Mouse (Mus musculus): ENCODE results near the gene Hmga1b. TPM values are rescaled to one million over a fixed set of nuclear protein-coding genes. Genes with fewer than 3 reads are reported as not detected.
A peak's percentile ranks its signal among the peaks of the same experiment; 100 is the strongest.
"Not testable (repeated sequence)": the region's sequence is repeated elsewhere in the genome, so short reads cannot be mapped to it uniquely, and the experiment has no call there.

The Hmga1b gene
- 10 to 100 TPM; 29.5 to 31.9 TPM for total RNA-seq (2021)
- long read RNA-seq, experiment 1, transcript Hmga1b-201 (1 exons, 1,626 nt), result major isoform, 18 of 20 reads
- long read RNA-seq, experiment 1, partial matches to known transcripts, result 0 of 20 reads
- long read RNA-seq, experiment 1, other reads (novel, unspliced or antisense), result 2 of 20 reads
- long read RNA-seq, experiment 2, transcript Hmga1b-201 (1 exons, 1,626 nt), result major isoform, 31 of 31 reads
- long read RNA-seq, experiment 2, partial matches to known transcripts, result 0 of 31 reads
- long read RNA-seq, experiment 2, other reads (novel, unspliced or antisense), result 0 of 31 reads

DNA sequence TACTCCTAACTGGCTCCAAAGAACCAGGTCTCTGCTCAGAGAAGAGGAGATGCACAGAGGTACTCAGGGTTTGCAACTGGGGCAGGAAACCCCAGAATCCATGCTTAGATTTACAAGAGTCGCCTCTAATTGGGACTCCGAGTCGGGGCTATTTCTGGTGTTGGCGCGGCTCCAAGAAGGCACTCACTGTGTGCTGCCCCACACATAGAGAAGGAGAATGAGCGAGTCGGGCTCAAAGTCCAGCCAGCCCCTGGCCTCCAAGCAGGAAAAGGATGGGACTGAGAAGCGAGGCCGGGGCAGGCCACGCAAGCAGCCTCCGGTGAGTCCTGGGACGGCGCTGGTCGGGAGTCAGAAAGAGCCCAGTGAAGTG lies at the start of gene Hmga1b:
Hmga1b (plus strand) TSS at position 123 of the 370 bp plus-strand sequence.
- intact Hi-C loops (cut with DNase I); DNase-seq: not testable (repeated sequence)

DNA sequence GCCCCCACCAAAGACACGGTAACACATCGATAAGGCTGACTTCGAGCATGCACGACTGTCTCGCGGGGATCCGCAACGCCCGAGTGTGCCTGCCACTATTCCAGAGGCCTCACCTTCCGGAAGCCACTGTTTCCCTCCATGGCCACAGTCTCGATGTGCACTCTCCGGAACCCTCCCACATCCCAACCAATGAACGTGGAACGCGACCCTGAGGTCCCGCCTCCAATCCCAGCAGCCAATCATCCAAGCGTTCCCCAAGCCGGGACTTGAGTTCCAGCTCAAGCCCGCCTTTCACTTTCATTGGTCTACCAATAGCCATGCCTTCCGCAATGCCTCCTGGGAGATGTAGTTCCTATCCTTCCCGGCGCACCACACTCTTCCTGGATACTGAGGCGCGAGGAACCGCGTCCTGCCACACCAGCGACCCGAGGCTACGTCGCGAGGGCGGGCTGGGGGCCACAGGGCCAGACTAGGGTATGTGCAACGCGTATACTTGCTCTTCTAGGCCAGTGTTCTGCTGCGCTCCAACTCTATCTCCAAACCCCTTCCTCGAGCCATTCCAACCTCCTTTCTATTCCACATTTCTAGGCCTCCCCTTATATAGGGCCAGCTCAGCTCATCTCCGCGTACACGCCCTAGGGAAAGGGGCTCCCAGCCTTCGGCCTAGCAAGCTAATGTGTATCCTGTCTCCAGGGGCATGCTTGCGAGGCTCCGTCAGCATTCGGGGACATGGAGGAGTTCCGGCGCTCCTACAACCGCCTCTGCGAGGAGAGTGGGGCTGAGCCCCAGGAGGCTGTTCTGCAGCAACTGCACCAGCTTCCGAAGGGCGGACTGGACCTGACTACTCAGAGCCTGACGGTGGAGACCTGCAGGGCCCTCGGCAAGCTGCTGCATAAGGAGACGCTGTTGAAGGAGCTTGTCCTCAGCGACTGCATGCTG lies 48.7 kb upstream of the Hmga1b start, which contains the start of the genes Cenpx and Lrrc45:
Cenpx (minus strand) TSS at position 159 of the 939 bp plus-strand sequence.
Lrrc45 (plus strand) TSS at position 346 of the 939 bp plus-strand sequence.
- intact Hi-C loops (cut with DNase I), result loop anchor here (2.0 to 5.0 kb wide), 2 partner anchors 55 to 192 kb away; no protein-coding TSS in a partner anchor
- DNase-seq, result peak; percentile 92 to 95

DNA sequence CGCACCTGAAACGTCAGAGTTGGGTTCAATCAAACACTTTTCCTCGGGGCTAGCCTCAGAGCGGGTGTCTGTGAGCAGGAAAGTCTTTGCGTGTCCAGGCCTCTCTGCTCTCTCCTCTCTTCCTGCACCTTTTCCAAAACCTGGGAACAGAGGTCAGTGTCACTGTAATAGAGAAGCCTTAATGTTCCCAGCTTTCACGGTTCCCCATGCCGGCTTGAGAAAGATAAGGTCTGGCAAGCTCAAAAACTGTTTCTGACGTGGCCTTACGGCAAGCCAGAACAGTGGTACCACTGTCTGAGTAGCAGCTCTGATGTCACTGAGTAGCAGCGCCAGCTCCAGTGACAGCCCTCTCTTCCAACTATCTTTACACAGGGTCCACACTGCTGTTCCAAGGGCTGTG lies 48.0 kb upstream of the Hmga1b start:
- intact Hi-C loops (cut with DNase I), result loop anchor here (5.0 kb wide), 1 partner anchor 192 kb away; no protein-coding TSS in a partner anchor
- DNase-seq, result no peak

DNA sequence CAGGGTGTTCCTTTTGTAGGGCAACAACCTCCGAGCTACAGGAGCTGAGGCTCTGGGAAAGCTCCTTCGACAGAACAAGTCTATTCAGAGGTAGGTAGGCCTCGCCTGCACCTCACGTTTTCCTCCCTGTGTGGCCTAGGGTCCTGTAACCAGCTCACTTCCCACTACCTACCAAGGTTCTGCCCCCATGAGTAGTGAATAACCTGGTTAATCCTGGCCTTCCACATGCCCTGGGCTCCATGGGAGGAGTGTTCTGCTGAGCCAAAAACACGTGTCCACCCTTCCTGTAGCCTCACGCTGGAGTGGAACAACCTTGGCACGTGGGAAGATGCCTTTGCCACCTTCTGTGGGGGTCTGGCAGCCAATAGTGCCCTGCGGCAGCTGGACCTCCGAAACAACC lies 47.5 kb upstream of the Hmga1b start:
- DNase-seq, result no peak
- intact Hi-C loops (cut with DNase I), result no loop called here

DNA sequence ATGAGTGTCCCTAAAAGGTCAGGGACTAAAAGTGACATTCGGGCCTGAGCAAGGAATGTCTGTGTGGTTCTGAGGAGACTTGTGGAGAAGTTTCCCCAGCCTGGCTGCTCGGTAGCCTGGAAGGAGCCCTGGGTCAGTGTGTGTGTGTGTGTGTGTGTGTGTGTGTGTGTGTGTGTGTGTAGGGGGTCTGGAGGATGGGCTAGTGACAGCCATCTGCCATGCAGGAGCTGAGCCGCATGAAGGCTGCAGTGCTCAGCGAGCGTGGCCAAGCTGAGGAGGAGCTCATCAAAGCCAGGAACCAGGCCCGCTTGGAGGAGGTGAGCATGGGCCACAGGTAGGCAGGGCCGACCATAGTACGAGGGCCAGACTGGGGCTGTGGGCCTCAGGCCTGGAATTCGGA lies 43.4 kb upstream of the Hmga1b start:
- intact Hi-C loops (cut with DNase I), result no loop called here
- no peak for DNase-seq

DNA sequence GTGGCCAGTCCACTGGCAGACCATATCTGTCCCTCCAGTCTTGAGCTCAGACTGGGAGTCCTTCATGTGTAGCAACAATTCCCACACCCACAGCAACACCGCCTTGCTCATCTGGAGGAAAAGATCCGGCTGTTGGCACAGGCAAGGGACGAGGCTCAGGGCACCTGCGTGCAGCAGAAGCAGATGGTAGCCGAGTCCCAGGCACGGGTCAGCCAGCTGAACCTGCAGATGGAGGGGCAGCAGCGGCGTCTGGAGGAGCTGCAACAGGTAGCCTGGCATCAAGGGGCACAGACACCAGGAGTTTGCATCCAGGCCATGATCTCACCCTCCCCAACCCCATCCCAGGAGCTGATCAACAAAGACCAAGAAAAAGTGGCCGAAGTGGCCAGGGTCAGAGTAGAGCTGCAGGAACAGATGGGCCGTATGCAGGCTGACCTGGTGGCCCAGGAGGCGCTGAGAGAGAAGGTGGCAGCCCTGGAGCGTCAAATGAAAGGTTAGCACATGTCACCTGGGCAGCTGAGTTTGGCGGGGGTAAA lies 42.7 kb upstream of the Hmga1b start:
- intact Hi-C loops (cut with DNase I), result loop anchor here (2.0 kb wide), 1 partner anchor 55 kb away; no protein-coding TSS in a partner anchor

DNA sequence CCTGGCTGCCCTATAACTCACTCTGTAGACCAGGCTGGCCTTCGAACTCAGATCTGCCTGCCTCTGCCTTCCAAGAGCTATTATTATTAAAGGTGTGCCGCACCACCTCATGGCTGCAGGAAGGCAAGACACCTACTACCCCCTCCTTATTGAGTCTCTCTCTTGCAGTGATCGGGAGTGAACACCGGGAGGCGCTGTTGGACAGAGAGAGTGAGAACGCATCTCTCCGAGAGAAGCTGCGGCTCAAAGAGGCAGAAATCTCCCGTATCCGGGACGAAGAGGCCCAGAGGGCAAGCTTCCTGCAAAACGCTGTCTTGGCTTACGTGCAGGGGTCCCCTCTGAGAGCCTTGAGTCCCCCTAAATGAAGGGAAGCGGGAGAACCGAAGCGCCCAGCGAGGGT lies 42.1 kb upstream of the Hmga1b start:
- intact Hi-C loops (cut with DNase I), result loop anchor here (2.0 kb wide), 1 partner anchor 54 kb away; no protein-coding TSS in a partner anchor
- DNase-seq, result peak; percentile 87 to 88

More for the DNA sequence above, 42.7 kb upstream of the Hmga1b start:
- no peak for DNase-seq

DNA sequence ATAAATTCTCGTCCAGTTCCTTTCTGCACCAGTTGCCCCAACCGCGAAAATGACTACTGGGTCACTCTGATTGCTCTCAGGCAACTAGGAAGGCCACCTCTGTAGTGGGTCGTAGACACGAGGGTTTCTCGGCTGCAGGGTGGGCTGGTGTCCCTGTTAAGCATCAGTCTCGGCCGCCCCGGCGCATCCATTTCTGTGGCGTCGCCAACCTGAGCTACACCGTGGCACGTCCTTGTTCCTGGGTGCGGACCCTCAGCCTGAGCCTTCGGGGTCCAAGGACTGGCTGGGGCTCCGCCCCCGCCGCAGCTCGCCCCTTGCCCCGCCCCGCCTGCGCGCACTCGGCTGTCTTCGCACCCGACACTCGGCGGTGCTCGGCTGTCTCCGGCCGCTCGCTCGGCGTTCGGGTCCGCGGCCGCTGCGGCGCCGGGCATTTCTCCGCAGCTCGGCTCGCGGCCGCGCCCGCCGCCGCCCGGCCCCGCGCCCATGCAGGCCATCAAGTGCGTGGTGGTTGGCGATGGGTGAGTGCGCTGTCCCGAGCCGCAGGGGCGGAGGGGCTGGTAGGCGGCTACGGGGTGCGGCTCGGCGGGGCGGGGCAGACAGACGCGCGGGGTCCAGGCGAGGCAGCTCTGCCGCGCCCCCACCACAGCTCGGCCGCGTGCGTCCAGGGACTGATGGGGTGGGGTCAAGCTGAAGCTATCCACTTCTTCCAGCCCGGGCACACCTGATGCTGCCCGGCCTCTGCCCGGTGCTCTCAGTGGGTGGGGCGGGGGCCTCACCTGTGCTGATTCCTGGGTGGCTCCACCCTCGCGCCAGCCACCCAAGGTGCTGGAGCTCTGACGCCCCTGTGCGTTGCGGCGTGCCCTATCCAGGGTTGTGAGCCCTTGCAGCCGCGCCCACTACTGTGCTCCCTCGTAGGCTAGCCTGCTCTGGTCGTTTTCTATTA lies 41.2 kb upstream of the Hmga1b start, which contains the start of gene Rac3:
Rac3 (plus strand) TSS at position 347 of the 943 bp plus-strand sequence.
- intact Hi-C loops (cut with DNase I), result loop anchor here (2.0 kb wide), 1 partner anchor 53 kb away; no protein-coding TSS in a partner anchor
- peak in 1 of 2 experiments; percentile 46 for DNase-seq

DNA sequence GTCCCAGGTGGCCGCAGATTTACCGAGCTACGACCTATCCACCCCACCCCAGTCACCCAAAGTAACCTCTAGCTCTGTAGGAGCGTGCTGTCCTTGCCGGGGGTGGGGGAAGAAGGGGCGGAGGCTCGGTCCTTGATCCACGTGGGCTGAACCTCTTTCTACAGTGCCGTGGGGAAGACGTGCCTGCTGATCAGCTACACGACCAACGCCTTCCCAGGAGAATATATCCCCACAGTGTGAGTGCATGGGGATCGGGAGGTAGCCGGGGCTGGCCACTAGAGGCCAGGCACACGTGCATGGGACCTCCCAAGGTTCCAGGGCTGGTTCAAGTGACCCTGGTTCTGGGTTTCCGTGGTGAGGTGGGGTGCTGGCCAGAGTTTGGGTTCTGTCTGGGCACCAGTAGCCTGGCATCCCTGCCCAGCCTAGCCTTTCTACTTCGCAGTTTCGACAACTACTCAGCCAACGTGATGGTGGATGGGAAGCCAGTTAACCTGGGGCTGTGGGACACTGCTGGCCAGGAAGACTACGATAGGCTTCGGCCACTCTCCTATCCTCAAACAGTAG lies 40.4 kb upstream of the Hmga1b start:
- intact Hi-C loops (cut with DNase I), result no loop called here
- no peak for DNase-seq

DNA sequence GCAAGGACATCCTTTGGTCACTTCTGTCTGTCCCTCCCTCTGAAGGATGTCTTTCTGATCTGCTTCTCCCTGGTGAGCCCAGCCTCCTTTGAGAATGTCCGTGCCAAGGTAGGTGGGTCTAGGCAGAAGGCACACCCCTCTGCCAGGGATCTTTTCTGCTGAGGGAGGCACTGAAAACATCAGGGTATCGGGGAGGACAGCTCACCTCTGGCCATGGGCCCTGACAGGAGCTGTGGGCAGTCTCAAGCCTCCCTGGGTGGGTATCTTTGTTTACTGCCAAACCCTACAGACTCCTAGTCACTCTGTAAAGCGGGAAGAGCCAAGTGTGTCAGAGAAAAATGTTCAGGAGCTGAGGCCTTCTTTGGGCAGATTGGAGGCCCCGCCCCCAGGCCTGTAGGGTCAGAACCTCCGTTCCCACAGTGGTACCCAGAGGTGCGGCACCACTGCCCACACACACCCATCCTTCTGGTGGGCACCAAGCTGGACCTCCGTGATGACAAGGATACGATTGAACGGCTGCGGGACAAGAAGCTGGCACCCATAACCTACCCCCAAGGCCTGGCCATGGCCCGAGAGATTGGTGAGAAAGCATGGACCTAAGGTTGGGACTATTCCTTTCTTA lies 39.7 kb upstream of the Hmga1b start:
- no peak for DNase-seq
- intact Hi-C loops (cut with DNase I), result no loop called here

DNA sequence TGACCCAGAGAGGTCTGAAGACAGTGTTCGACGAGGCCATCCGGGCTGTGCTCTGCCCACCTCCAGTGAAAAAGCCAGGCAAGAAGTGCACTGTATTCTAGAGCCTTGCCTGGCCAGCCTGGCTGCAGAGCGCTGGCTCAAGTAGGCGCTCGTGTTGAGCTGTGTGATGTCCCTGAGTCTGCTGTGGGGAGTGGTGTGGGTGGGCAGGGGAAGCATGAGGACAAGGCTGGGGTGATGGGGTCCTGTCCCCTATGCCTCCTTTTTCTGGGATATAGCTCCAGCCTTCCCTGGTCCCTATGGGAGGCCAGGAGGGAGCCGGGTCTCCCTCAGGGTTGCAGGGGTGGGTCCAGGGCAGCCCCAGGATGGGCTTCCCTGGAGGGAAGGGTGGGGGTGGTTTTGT lies 39.1 kb upstream of the Hmga1b start:
- intact Hi-C loops (cut with DNase I), result no loop called here

DNA sequence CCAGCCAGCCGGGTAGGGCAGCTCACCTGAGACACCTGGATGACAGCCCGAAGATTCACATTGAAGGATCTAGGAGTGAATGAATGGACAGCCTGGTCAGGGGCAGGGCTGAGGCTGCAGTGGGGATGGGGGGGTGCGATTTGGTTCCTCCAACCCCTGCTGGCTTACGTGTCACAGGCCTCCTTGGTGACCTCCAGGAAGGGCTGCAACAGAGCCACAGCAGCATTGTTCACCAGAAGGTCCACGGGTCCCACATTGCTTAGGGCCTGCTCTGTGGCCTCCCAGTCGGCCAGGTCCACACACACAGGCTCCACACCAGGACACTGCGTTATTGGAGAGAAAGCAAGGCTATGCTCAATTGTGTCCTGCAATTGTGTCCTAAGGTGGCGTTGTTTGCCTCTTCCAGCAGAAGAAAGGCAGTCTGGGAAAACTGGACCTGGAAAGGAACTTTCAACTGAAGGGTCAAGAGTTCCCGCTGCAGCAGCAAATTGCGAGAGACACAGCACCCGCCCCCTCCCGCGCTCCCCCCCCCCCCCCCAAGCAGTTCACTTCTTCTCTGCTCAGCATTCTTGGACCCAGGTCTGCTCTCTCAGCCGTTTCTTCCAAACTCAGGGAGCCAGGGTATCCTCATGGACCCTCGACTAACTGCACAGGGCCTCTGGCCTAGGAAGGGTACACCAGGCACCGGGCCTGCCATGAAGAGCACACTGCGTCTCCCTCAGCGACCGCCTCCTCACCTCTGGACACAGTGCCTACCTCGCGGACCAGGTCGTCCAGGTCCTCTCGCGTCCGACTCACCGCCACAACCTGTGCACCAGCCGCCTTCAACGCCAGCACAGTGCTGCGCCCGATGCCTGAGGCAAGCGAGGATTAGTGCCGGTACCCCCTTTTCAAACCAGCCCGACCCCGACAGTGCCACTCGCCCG lies 36.1 kb upstream of the Hmga1b start:
- no peak for DNase-seq
- intact Hi-C loops (cut with DNase I), result no loop called here

More for the DNA sequence above, 39.1 kb upstream of the Hmga1b start:
- no peak for DNase-seq

DNA sequence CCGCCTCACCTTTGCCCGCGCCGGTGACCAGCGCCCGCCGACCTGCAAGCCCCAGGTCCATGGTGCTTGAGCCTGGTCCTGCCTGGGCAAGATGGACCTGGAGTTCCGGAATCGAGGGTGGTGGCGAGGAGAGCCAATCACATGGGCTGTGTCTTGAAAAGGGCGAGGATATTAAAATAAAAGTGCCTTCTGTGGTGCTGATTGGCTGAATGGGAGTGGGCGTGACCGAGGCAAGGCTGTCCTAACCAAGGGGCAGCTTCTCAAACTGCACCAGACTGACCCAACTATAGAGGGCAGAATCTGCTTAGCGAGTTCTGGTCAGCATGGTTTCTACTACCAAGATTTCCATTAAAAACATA lies 35.4 kb upstream of the Hmga1b start, which contains the start of gene Dcxr:
Dcxr (minus strand) TSS at position 113 of the 359 bp plus-strand sequence.
- intact Hi-C loops (cut with DNase I), result no loop called here
- DNase-seq, result peak; percentile 76 to 87

DNA sequence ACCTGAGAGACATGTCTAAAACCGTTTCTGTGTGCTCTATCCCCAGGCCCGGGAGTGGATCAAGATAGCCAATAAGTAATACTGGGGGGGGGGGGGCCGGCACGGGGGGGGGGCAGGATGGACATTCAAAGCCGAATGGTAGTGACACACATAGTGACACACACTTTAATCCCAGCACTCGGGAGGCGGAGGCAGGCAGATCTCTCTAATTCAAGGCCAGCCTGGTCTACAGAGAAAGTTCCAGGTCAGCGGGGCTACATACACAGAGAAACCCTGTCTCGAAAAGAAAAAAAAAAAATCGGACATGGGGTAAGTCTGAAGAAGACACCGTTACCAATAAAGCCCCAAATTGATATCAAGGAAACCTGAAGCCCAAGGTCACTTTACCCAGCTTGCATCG lies 35.0 kb upstream of the Hmga1b start:
- DNase-seq, result no peak
- intact Hi-C loops (cut with DNase I), result no loop called here

DNA sequence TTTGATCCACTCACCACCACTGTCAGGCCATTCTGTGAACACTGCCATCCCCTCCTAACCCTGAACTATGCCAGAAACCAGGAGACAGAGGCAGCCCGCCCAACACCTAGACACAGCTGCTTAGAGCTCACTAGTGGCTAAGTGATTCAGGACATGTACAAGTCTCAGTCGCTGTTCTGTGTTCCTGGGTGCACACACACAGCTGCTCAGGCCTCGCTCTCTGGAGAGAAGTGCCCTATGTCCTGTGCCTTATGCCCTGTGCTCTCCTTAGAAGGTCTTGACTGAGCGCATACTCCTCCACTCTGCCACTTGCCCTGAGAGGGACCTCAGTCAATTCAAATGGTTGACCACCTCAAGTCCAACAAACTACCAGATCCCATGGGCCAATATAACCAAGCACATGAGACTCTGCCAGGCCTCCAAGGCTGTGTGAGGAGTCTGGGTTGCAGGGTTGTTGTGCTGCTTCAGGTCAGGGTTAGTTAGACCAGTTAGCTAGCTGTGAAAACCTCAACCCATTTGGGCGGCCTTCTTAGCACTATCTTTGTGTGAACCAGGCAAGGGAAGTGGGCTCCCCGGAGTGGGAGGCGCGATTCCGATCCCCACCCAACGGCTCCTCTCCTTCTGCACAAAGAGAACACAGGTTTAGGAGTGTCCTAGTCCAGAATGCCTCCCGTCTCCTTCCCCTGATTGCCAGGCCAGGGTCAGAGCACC lies 33.9 kb upstream of the Hmga1b start:
- intact Hi-C loops (cut with DNase I), result no loop called here
- no peak for DNase-seq

DNA sequence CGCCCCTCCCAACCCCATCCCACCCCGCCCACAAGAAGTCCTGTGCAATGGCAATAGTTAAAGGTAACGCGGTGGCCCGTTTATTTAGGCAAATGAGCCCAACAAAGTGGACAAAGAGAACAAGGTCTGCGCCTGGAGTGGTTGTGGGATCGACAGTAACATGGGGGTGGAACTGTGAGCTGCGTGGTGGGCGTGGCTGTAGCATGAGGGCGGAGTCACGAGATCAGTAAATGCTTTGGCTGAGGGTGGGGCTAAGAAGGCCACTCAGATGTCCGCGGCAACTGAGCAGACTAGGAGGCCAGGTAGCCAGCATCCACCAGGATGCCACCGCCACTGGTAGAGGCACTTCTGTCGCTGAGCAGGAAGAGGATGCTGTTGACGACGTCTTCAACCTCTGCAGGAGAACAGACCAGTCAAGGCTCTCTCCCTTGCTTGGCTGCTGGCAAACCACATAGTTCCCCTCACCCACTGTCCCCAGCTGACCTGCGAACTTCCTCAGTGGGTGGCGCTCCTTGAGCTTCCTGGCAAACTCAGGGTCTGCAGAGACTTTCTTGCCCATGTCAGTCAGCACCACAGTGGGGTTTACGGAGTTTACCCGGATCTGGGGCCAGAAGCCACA lies 33.1 kb upstream of the Hmga1b start:
- intact Hi-C loops (cut with DNase I), result not testable (repeated sequence)
- peak in 1 of 2 experiments; percentile 26 for DNase-seq

Data from gastrocnemius, postnatal 36 days (tissue).